Mouse (Mus musculus) limb, embryonic 11.5 days (tissue): ENCODE results near the gene Amph. TPM values are rescaled to one million over a fixed set of nuclear protein-coding genes. Genes with fewer than 3 reads are reported as not detected.

ENCODE experiments used
- ATAC-seq: fragments of 200-750 bp; cut with Nextera tagmentation; 2 replicates; pipeline ENCODE4 v1.8.0; 2017; ENCODE audit warnings: low read depth; ENCODE audit not compliant: insufficient number of reproducible peaks, low FRiP score, low TSS enrichment
- DNase-seq: peaks from one replicate; pipeline ENCODE4 v3.0.0-alpha.2; 2015; ENCODE audit warnings: low spot score
- H3K27ac ChIP-seq: fragments of 300-500 bp; sonication (generic); replicated peaks from 2 replicates; pipeline ENCODE4 v1.5.1; 2014; ENCODE audit warnings: low read depth, mild to moderate bottlenecking, low read length
- H3K27me3 ChIP-seq: fragments of 300-500 bp; sonication (generic); 2 replicates; pipeline ENCODE4 v1.6.1; 2014; ENCODE audit warnings: mild to moderate bottlenecking, low read length, mixed read lengths; ENCODE audit not compliant: control insufficient read depth, insufficient read depth
- H3K36me3 ChIP-seq: fragments of 300-500 bp; sonication (generic); 2 replicates; pipeline ENCODE4 v1.6.1; 2014; ENCODE audit warnings: mild to moderate bottlenecking, low read length, moderate library complexity, mixed read lengths; ENCODE audit not compliant: control insufficient read depth, insufficient read depth
- H3K4me1 ChIP-seq: fragments of 300-500 bp; sonication (generic); 2 replicates; pipeline ENCODE4 v1.6.1; 2014; ENCODE audit warnings: low read length, mixed read lengths; ENCODE audit not compliant: control insufficient read depth, insufficient read depth
- H3K4me2 ChIP-seq: fragments of 300-500 bp; sonication (generic); 2 replicates; pipeline ENCODE4 v1.6.1; 2014; ENCODE audit warnings: low read depth, mild to moderate bottlenecking, moderate library complexity; ENCODE audit not compliant: severe bottlenecking
- H3K4me3 ChIP-seq: fragments of 300-500 bp; sonication (generic); 2 replicates; pipeline ENCODE4 v1.5.1; 2014; ENCODE audit warnings: low read depth, low read length
- H3K9ac ChIP-seq: fragments of 300-500 bp; sonication (generic); 2 replicates; pipeline ENCODE4 v1.6.1; 2014; ENCODE audit warnings: mild to moderate bottlenecking, low read length
- H3K9me3 ChIP-seq: fragments of 300-500 bp; sonication (generic); 2 replicates; pipeline ENCODE4 v1.6.1; 2016; ENCODE audit warnings: low read length; ENCODE audit not compliant: control insufficient read depth
- WGBS: fragments of 180-500 bp; shearing (Covaris S2); extraction: QIAGEN DNeasy Blood & Tissue Kit; methylation state at CpG from one replicate; pipeline ENCODE4 v1.1.7; 2014; 5-methylcytosine and 5-hydroxymethylcytosine counted together
- polyA plus RNA-seq: library from polyadenylated mRNA; unstranded; fragments of >200 nt; fragmentation: Nextera tagmentation; extraction: Ambion mirVana; gene quantifications from 2 replicates; pipeline ENCODE4 v1.2.1, GENCODE M21; 2014

The Amph gene
- polyA plus RNA-seq, 1 experiment from 2014 or later: 0.92 TPM

- Histone ChIP-seq H3K4me2 (no peak overlapping the region), H3K27ac (no peak overlapping the region), H3K4me1 (no peaks in the 10 kb centered on the region), H3K27me3 (no peaks in the 10 kb centered on the region), H3K9ac (no peak overlapping the region), H3K9me3 (no peaks in the 10 kb centered on the region), H3K36me3 (no peaks in the 10 kb centered on the region), H3K4me3 (no peak overlapping the region)
- DNase-seq (no peak), ATAC-seq (no peak)
- WGBS: 87% methylated on average over 6 of the region's 6 CpGs
Measured at GRCm38 (mm10) chr13:19027766-19028350, 79.9 kb downstream of the Amph start.

- DNase-seq (no peak), ATAC-seq (no peak)
- H3K27ac ChIP-seq: no peak overlapping the region
- H3K4me1 ChIP-seq: no peaks in the 10 kb centered on the region
- H3K27me3 ChIP-seq: no peaks in the 10 kb centered on the region
- H3K9me3 ChIP-seq: no peaks in the 10 kb centered on the region
- H3K9ac ChIP-seq: no peak overlapping the region
- H3K4me2 ChIP-seq: no peak overlapping the region
- H3K36me3 ChIP-seq: no peaks in the 10 kb centered on the region
- 88% methylated on average over 8 of the region's 8 CpGs for WGBS
- H3K4me3 ChIP-seq: no peak overlapping the region
Measured at GRCm38 (mm10) chr13:19031916-19032688, 84.1 kb downstream of the Amph start.

GRCm38 (mm10) chr13:19052090-19052489 is 104.1 kb downstream of the Amph start:
- Histone ChIP-seq H3K4me1 (no peaks in the 10 kb centered on the region), H3K36me3 (no peaks in the 10 kb centered on the region), H3K27ac (no peak overlapping the region), H3K27me3 (no peaks in the 10 kb centered on the region), H3K4me3 (no peak overlapping the region), H3K4me2 (no peak overlapping the region), H3K9ac (no peak overlapping the region), H3K9me3 (no peaks in the 10 kb centered on the region)
- ATAC-seq (no peak), DNase-seq (no peak)
- WGBS: 74% methylated on average over 1 of the region's 1 CpGs

- H3K4me3 ChIP-seq: no peak overlapping the region
- no peaks in the 10 kb centered on the region for H3K27me3 ChIP-seq
- H3K9ac ChIP-seq: no peak overlapping the region
- no peaks in the 10 kb centered on the region for H3K9me3 ChIP-seq
- 76% methylated on average over 2 of the region's 2 CpGs for WGBS
- H3K4me1 ChIP-seq: no peaks in the 10 kb centered on the region
- no peaks in the 10 kb centered on the region for H3K36me3 ChIP-seq
- H3K4me2 ChIP-seq: no peak overlapping the region
- no peak for ATAC-seq
- H3K27ac ChIP-seq: no peak overlapping the region
- DNase-seq: no peak
Measured at GRCm38 (mm10) chr13:19054504-19054903, 106.5 kb downstream of the Amph start.

GRCm38 (mm10) chr13:19072261-19072660 is 124.3 kb downstream of the Amph start:
- no peaks in the 10 kb centered on the region for H3K9me3 ChIP-seq
- no peaks in the 10 kb centered on the region for H3K36me3 ChIP-seq
- no peak overlapping the region for H3K4me3 ChIP-seq
- H3K9ac ChIP-seq: no peak overlapping the region
- ATAC-seq (no peak), DNase-seq (peak; percentile 33)
- no peak overlapping the region for H3K4me2 ChIP-seq
- H3K27me3 ChIP-seq: no peaks in the 10 kb centered on the region
- H3K27ac ChIP-seq: no peak overlapping the region
- H3K4me1 ChIP-seq: no peaks in the 10 kb centered on the region

GRCm38 (mm10) chr13:19077427-19077826 is 129.4 kb downstream of the Amph start:
- H3K4me2 ChIP-seq: no peak overlapping the region
- no peaks in the 10 kb centered on the region for H3K9me3 ChIP-seq
- no peak overlapping the region for H3K9ac ChIP-seq
- H3K4me3 ChIP-seq: no peak overlapping the region
- 87% methylated on average over 2 of the region's 2 CpGs for WGBS
- no peaks in the 10 kb centered on the region for H3K36me3 ChIP-seq
- H3K4me1 ChIP-seq: no peaks in the 10 kb centered on the region
- H3K27me3 ChIP-seq: no peaks in the 10 kb centered on the region
- H3K27ac ChIP-seq: no peak overlapping the region
- ATAC-seq: no peak
- no peak for DNase-seq

GRCm38 (mm10) chr13:19081932-19082331 is 133.9 kb downstream of the Amph start:
- WGBS: 85% methylated on average over 4 of the region's 4 CpGs
- no peak for ATAC-seq
- no peak overlapping the region for H3K27ac ChIP-seq

GRCm38 (mm10) chr13:19094571-19094970 is 146.6 kb downstream of the Amph start:
- Histone ChIP-seq H3K36me3 (no peaks in the 10 kb centered on the region), H3K27ac (no peak overlapping the region), H3K4me2 (no peak overlapping the region), H3K9me3 (no peaks in the 10 kb centered on the region), H3K4me3 (no peak overlapping the region), H3K4me1 (no peaks in the 10 kb centered on the region), H3K27me3 (no peaks in the 10 kb centered on the region), H3K9ac (no peak overlapping the region)
- DNase-seq: no peak
- no peak for ATAC-seq
- 94% methylated on average over 6 of the region's 6 CpGs for WGBS

More at GRCm38 (mm10) chr13:19081932-19082331, 133.9 kb downstream of the Amph start:
- Histone ChIP-seq H3K4me1 (no peaks in the 10 kb centered on the region), H3K4me3 (no peak overlapping the region), H3K4me2 (no peak overlapping the region), H3K9ac (no peak overlapping the region), H3K9me3 (no peaks in the 10 kb centered on the region), H3K27me3 (no peaks in the 10 kb centered on the region), H3K36me3 (no peaks in the 10 kb centered on the region)
- no peak for DNase-seq
